Mouse (Mus musculus): ENCODE data around the gene Egfl8. TPM values are rescaled to one million over a fixed set of nuclear protein-coding genes. Genes with fewer than 3 reads are reported as not detected.

The Egfl8 gene
- total and polyA plus RNA-seq, 2 experiments: 0.37 to 1.2 TPM

DNA sequence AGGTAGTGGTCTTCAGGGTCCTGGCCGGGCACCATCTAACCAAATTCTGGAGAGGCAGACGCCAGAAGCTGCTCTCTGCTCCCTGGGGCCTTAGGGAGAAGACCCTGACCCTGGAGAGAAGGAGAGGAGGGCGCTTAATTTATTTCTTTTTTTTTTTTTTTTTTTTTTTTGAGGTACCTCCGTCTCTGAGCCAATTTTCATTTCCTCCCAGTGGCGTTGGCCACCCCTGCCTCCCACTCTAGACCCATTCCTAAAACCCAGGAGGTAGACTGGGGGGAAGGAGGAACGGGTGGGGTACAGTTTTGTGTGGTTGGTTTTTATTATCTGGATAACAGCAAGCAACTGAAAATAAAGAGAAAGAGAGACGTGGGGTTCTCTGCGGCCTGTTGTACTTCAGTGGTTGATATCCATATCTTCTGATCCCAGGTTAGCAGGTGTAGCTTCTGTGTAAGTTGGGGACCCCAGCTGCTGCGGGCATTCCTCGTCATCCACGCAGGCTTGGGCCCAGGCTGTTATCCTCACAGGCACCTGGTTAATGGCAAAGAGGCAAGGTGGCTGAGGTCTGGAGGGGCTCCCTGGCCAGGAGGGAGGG, 2.6 kb downstream of the Egfl8 start:
- Histone ChIP-seq H3K36me3 (ENCODE audit: control insufficient read depth, insufficient read depth, low read length) (no peaks in the 10 kb centered on the region; the same call in 1 of the 2 replicates), H3K9ac (ENCODE audit: low read depth, low read length) (no peak overlapping the region), H3K4me1 (ENCODE audit: control insufficient read depth, insufficient read depth, low read length) (no peaks in the 10 kb centered on the region), H3K27me3 (ENCODE audit: control insufficient read depth, insufficient read depth, low read length) (no peaks in the 10 kb centered on the region), H3K27ac (replicated peaks; ENCODE audit: insufficient read depth, low read depth, low read length) (no peak overlapping the region), H3K4me3 (ENCODE audit: insufficient read depth, low read depth, low read length) (no peak overlapping the region), H3K79me2 (ENCODE audit: control insufficient read depth, insufficient read depth, low read length) (no peaks in the 10 kb centered on the region)
- 86% methylated on average over 11 of the region's 11 CpGs for WGBS
- no peak for TF ChIP-seq CTCF (IDR thresholded peaks at IDR 0.05; ENCODE audit: low read depth, low read length)
- TF ChIP-seq POLR2A (IDR thresholded peaks at IDR 0.05; ENCODE audit: extremely low read depth, insufficient read depth, low read length): no peak
- DNase-seq (ENCODE audit: extremely low read depth, low read depth, low spot score): no peak

DNA sequence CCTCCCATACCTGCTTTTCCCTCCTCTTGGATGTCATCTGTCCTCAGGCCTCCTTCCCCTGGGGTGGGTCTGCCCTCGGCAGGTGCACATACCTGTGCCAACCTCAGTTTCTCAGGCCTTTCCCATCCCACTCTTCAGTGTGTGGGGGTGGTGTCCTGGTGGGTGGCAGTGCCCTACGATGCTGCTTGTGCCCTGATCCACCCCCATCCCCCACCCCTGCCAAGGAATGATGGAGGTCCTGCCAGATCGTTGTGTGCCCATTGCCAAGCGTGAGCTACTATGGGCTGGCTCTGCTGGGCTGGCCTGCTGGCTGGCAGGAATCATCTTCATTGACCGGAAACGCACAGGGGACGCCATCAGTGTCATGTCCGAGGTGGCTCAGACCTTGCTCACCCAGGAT, 4.7 kb downstream of the Egfl8 start:
- Histone ChIP-seq H3K9ac (ENCODE audit: low read depth, low read length) (no peak overlapping the region), H3K79me2 (ENCODE audit: control insufficient read depth, insufficient read depth, low read length) (peaks cover 1% of the 10 kb centered on the region; the same call in 1 of the 2 replicates), H3K27me3 (ENCODE audit: control insufficient read depth, insufficient read depth, low read length) (no peaks in the 10 kb centered on the region), H3K27ac (replicated peaks; ENCODE audit: insufficient read depth, low read depth, low read length) (no peak overlapping the region), H3K36me3 (ENCODE audit: control insufficient read depth, insufficient read depth, low read length) (no peaks in the 10 kb centered on the region; the same call in 1 of the 2 replicates), H3K4me1 (ENCODE audit: control insufficient read depth, insufficient read depth, low read length) (peaks cover 4% of the 10 kb centered on the region; the same call in 1 of the 2 replicates), H3K4me3 (ENCODE audit: insufficient read depth, low read depth, low read length) (no peak overlapping the region)
- TF ChIP-seq CTCF (IDR thresholded peaks at IDR 0.05; ENCODE audit: low read depth, low read length): no peak
- WGBS: 93% methylated on average over 8 of the region's 8 CpGs
- no peak for DNase-seq (ENCODE audit: extremely low read depth, low read depth, low spot score)

DNA sequence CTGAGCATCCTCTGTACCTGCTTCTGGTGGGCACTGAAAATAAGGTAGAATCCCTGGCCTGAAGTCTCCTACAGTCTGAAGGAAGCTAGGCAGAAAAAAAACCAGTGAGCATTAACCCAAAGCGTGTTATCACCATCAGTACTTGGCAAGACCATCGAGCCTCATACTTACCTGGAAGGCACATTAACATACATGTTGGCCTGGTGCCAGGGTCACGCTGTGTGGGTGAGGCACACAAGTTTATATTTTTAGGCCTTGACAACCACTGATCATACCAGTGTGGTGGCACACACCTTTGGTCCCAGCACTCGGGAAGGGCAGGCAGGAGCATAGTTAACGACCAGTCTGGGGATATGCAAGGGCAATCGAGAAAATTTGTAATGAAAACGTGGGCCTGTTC, 7.8 kb downstream of the Egfl8 start:
- 63% methylated on average over 7 of the region's 7 CpGs for WGBS
- TF ChIP-seq CTCF (IDR thresholded peaks at IDR 0.05; ENCODE audit: low read depth, low read length) (no peak), POLR2A (IDR thresholded peaks at IDR 0.05; ENCODE audit: extremely low read depth, insufficient read depth, low read length) (no peak)
- H3K27me3 ChIP-seq (ENCODE audit: control insufficient read depth, insufficient read depth, low read length): no peaks in the 10 kb centered on the region
- peaks cover 6% of the 10 kb centered on the region; the same call in 1 of the 2 replicates for H3K79me2 ChIP-seq (ENCODE audit: control insufficient read depth, insufficient read depth, low read length)
- no peak for DNase-seq (ENCODE audit: extremely low read depth, low read depth, low spot score)
- H3K4me1 ChIP-seq (ENCODE audit: control insufficient read depth, insufficient read depth, low read length): peaks cover 4% of the 10 kb centered on the region; the same call in 1 of the 2 replicates
- no peak overlapping the region for H3K9ac ChIP-seq (ENCODE audit: low read depth, low read length)
- H3K4me3 ChIP-seq (ENCODE audit: insufficient read depth, low read depth, low read length): no peak overlapping the region
- H3K27ac ChIP-seq (replicated peaks; ENCODE audit: insufficient read depth, low read depth, low read length): no peak overlapping the region
- H3K36me3 ChIP-seq (ENCODE audit: control insufficient read depth, insufficient read depth, low read length): no peaks in the 10 kb centered on the region

DNA sequence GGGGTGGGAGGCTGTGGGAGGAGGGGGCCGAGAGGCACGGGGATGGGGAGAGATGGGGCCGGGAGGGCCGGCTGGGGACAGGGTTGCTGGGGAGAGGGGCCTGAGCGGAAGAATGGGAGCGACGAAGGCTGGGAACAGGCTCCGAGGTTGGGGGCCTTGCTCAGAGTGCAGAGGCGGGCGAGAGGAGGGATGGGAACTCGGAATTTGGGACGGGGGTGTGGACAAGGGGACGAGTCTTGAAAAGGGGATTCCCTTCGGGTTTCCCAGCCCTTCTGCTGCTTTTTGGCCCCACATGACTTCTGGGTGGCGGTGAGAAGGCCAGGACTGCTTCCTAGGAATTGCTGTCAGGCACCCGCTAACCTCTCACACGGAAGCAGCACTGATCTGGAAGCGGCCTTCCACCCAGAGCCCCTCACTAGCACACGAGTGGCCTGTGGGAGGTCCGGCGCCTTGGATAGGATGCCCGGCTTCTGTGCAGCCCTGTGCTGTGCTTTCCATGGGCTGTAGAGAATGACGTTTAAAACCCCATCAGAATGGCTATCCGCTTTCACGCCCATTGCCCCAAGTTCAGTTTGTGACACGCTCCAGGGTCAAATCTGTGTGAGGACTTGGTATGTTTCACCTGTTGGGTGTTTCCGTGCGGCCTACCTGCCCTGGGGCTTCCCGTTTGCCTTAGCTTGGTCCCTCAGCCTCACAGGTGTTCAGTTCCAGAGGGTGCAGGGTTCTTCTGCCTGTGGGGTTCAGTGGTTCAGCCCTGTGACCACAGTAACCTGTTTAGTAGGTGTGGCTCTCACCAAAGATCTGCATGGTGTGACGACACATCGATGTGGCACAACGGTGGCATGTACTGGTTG, 9.4 kb downstream of the Egfl8 start:
- peak overlapping the region; percentile 92 for H3K9ac ChIP-seq (ENCODE audit: low read depth, low read length)
- peaks cover 7% of the 10 kb centered on the region; the same call in 1 of the 2 replicates for H3K4me1 ChIP-seq (ENCODE audit: control insufficient read depth, insufficient read depth, low read length)
- peak; percentile 40 for DNase-seq (ENCODE audit: extremely low read depth, low read depth, low spot score)
- H3K27ac ChIP-seq (replicated peaks; ENCODE audit: insufficient read depth, low read depth, low read length): peak overlapping the region; percentile 12
- H3K4me3 ChIP-seq (ENCODE audit: insufficient read depth, low read depth, low read length): peak overlapping the region; percentile 95
- peaks cover 8% of the 10 kb centered on the region; the same call in 1 of the 2 replicates for H3K79me2 ChIP-seq (ENCODE audit: control insufficient read depth, insufficient read depth, low read length)
- H3K36me3 ChIP-seq (ENCODE audit: control insufficient read depth, insufficient read depth, low read length): no peaks in the 10 kb centered on the region
- TF ChIP-seq CTCF (IDR thresholded peaks at IDR 0.05; ENCODE audit: low read depth, low read length) (no peak), POLR2A (IDR thresholded peaks at IDR 0.05; ENCODE audit: extremely low read depth, insufficient read depth, low read length) (no peak)
- no peaks in the 10 kb centered on the region for H3K27me3 ChIP-seq (ENCODE audit: control insufficient read depth, insufficient read depth, low read length)
- WGBS: 5% methylated on average over 31 of the region's 32 CpGs

DNA sequence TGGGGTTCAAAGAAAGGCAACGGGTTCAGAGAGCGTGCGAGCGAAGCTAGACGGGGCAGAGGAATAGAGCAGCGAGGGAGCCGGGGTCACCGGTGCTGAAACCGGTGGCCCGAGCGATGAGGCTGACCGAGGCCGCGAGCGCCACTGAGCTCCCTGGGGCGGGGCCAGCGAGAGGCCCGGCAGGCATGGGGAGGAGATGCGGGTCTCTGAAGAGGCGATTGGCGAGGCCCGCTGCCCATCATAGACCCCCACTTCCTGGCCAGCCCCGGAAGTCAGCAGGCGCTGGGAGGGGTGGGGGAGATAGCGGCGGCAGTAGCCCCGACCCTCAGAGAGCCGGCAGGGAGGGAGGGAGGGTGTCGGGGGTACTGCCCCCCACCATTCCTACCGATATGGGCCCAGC, 10.2 kb downstream of the Egfl8 start:
- peak overlapping the region; percentile 98 for H3K27ac ChIP-seq (replicated peaks; ENCODE audit: insufficient read depth, low read depth, low read length)
- H3K9ac ChIP-seq (ENCODE audit: low read depth, low read length): peak overlapping the region; percentile 92
- H3K79me2 ChIP-seq (ENCODE audit: control insufficient read depth, insufficient read depth, low read length): peaks cover 8% of the 10 kb centered on the region; the same call in 1 of the 2 replicates
- H3K36me3 ChIP-seq (ENCODE audit: control insufficient read depth, insufficient read depth, low read length): no peaks in the 10 kb centered on the region
- DNase-seq (ENCODE audit: extremely low read depth, low read depth, low spot score): peak; percentile 76
- no peak for TF ChIP-seq CTCF (IDR thresholded peaks at IDR 0.05; ENCODE audit: low read depth, low read length)
- TF ChIP-seq POLR2A (IDR thresholded peaks at IDR 0.05; ENCODE audit: extremely low read depth, insufficient read depth, low read length): peak; percentile 79; the same call in 1 of the 2 replicates
- WGBS: 0% methylated on average over 28 of the region's 30 CpGs
- peak overlapping the region; percentile 95 for H3K4me3 ChIP-seq (ENCODE audit: insufficient read depth, low read depth, low read length)
- H3K4me1 ChIP-seq (ENCODE audit: control insufficient read depth, insufficient read depth, low read length): peaks cover 7% of the 10 kb centered on the region; the same call in 1 of the 2 replicates
- no peaks in the 10 kb centered on the region for H3K27me3 ChIP-seq (ENCODE audit: control insufficient read depth, insufficient read depth, low read length)

Measured in liver, adult 2 months (tissue).